Mouse (Mus musculus) CH12.LX (cell line): Measurements from ENCODE around the gene Tcp1. TPM values are rescaled to one million over a fixed set of nuclear protein-coding genes. Genes with fewer than 3 reads are reported as not detected.

ENCODE experiments used
- DNase-seq: peaks from one replicate; pipeline ENCODE4 v3.0.0-alpha.2; 2013; ENCODE audit errors: extremely low read depth
- H3K27ac ChIP-seq: 2 replicates; pipeline ENCODE4 v1.5.1; 2012; ENCODE audit warnings: low read depth, mild to moderate bottlenecking, control low read depth, moderate library complexity; ENCODE audit not compliant: insufficient read depth
- H3K27me3 ChIP-seq: replicated peaks from 2 replicates; pipeline ENCODE3; 2012; ENCODE audit warnings: inconsistent platforms
- H3K36me3 ChIP-seq, 2 experiments: replicated peaks in 1 of 2; 2 replicates each; pipeline versions ENCODE3 to v1.6.1; 2012; ENCODE audit warnings: inconsistent platforms in 1 of 2, low read length in 1 of 2, mild to moderate bottlenecking in 1 of 2, mixed read lengths in 1 of 2, moderate library complexity in 1 of 2; ENCODE audit not compliant: control insufficient read depth in 1 of 2, insufficient read depth in 1 of 2
- H3K4me1 ChIP-seq, 2 experiments: 2 replicates each; pipeline ENCODE4 v1.6.1; 2012; ENCODE audit warnings: inconsistent platforms in 1 of 2, moderate library complexity in 1 of 2; ENCODE audit not compliant: insufficient read depth in 2 of 2, control insufficient read depth in 1 of 2
- H3K4me2 ChIP-seq: 2 replicates; pipeline ENCODE4 v1.6.1; 2012; ENCODE audit warnings: low read depth, mild to moderate bottlenecking, control low read depth; ENCODE audit not compliant: poor library complexity, insufficient read depth, severe bottlenecking
- H3K4me3 ChIP-seq, 3 experiments: fragments of 150-350 bp in 1 of 3; sonication (generic) in 1 of 3; replicated peaks in 1 of 3; 2 replicates each; pipeline versions ENCODE3 to v1.5.1; 2011 to 2012; ENCODE audit warnings: low read depth in 2 of 3, low read length in 2 of 3, mild to moderate bottlenecking in 2 of 3, moderate library complexity in 2 of 3, control low read depth in 1 of 3, improper control_type of control experiment in 1 of 3, inconsistent platforms in 1 of 3, mixed read lengths in 1 of 3; ENCODE audit not compliant: poor library complexity in 1 of 3
- H3K79me2 ChIP-seq: replicated peaks from 2 replicates; pipeline ENCODE4 v1.6.1; 2012; ENCODE audit warnings: mild to moderate bottlenecking, moderate library complexity; ENCODE audit not compliant: control insufficient read depth, poor library complexity, insufficient read depth, severe bottlenecking; ENCODE audit errors: extremely low read depth
- H3K9ac ChIP-seq: 2 replicates; pipeline ENCODE4 v1.6.1; 2012; ENCODE audit warnings: low read depth, mild to moderate bottlenecking, control low read depth, moderate library complexity; ENCODE audit not compliant: insufficient read depth
- H3K9me3 ChIP-seq: replicated peaks from 2 replicates; pipeline ENCODE3; 2012; ENCODE audit warnings: low read length, inconsistent platforms, mixed read lengths
- CTCF ChIP-seq, 2 experiments: IDR thresholded peaks in 1 of 2; conservative IDR thresholded peaks in 1 of 2; 2 replicates each; pipeline ENCODE4 v1.5.1; 2011 to 2012; ENCODE audit warnings: low read depth in 2 of 2, low read length in 2 of 2, improper control_type of control experiment in 1 of 2, inconsistent platforms in 1 of 2, mild to moderate bottlenecking in 1 of 2, moderate library complexity in 1 of 2
- GABPA ChIP-seq: IDR thresholded peaks from 2 replicates; pipeline ENCODE4 v1.6.1; 2012; ENCODE audit warnings: low read depth, low read length, improper control_type of control experiment, inconsistent platforms; ENCODE audit not compliant: insufficient replicate concordance
- JUND ChIP-seq: conservative IDR thresholded peaks from 2 replicates; pipeline ENCODE4 v1.6.1; 2011; ENCODE audit warnings: low read depth, low read length, improper control_type of control experiment
- KAT2A ChIP-seq: IDR thresholded peaks from 2 replicates; pipeline ENCODE4 v1.6.1; 2012; ENCODE audit warnings: low read length, improper control_type of control experiment, inconsistent platforms; ENCODE audit not compliant: insufficient replicate concordance
- MEF2A ChIP-seq: IDR thresholded peaks from 2 replicates; pipeline ENCODE4 v1.6.1; 2014; ENCODE audit warnings: low read depth, mild to moderate bottlenecking, inconsistent platforms, low read length, improper control_type of control experiment, borderline replicate concordance
- NRF1 ChIP-seq: IDR thresholded peaks from 2 replicates; pipeline ENCODE4 v1.6.1; 2014; ENCODE audit warnings: low read depth, mild to moderate bottlenecking, inconsistent platforms, low read length, improper control_type of control experiment, moderate library complexity
- PAX5 ChIP-seq: IDR thresholded peaks from 2 replicates; pipeline ENCODE4 v1.6.1; 2012; ENCODE audit warnings: low read length, inconsistent platforms, mixed read lengths
- POLR2AphosphoS2 ChIP-seq: IDR thresholded peaks from 2 replicates; pipeline ENCODE4 v1.6.1; 2011; ENCODE audit warnings: low read depth, low read length, improper control_type of control experiment
- RAD21 ChIP-seq: IDR thresholded peaks from 2 replicates; pipeline ENCODE4 v1.6.1; 2011; ENCODE audit warnings: low read depth, mild to moderate bottlenecking, low read length, improper control_type of control experiment, moderate library complexity
- SIN3A ChIP-seq: IDR thresholded peaks from 2 replicates; pipeline ENCODE4 v1.6.1; 2012; ENCODE audit warnings: low read length, improper control_type of control experiment, inconsistent platforms
- SMC3 ChIP-seq: IDR thresholded peaks from 2 replicates; pipeline ENCODE4 v1.6.1; 2011; ENCODE audit warnings: low read depth, low read length, improper control_type of control experiment
- TBP ChIP-seq: conservative IDR thresholded peaks from 2 replicates; pipeline ENCODE4 v1.6.1; 2011; ENCODE audit warnings: low read depth, low read length, improper control_type of control experiment
- TCF12 ChIP-seq: IDR thresholded peaks from 2 replicates; pipeline ENCODE4 v1.6.1; 2014; ENCODE audit warnings: low read depth, mild to moderate bottlenecking, inconsistent platforms, low read length, improper control_type of control experiment
- USF1 ChIP-seq: IDR thresholded peaks from 2 replicates; pipeline ENCODE4 v1.6.1; 2014; ENCODE audit warnings: low read depth, mild to moderate bottlenecking, inconsistent platforms, low read length, improper control_type of control experiment
- USF2 ChIP-seq: conservative IDR thresholded peaks from 2 replicates; pipeline ENCODE4 v1.6.1; 2011; ENCODE audit warnings: low read depth, low read length, improper control_type of control experiment
- ZKSCAN1 ChIP-seq: IDR thresholded peaks from 2 replicates; pipeline ENCODE4 v1.6.1; 2012; ENCODE audit warnings: low read depth, inconsistent platforms, low read length, improper control_type of control experiment, borderline replicate concordance
- ZNF384 ChIP-seq: IDR thresholded peaks from 2 replicates; pipeline ENCODE4 v1.6.1; 2012; ENCODE audit warnings: low read depth, low read length, improper control_type of control experiment, inconsistent platforms
- dilution Hi-C: fragments of 300-500 bp; cut with MboI; formaldehyde crosslinking; loops from 2 replicates; pipeline ENCODE4 v1.14.3; 2020; ENCODE audit warnings: low sequenced_read_pairs; ENCODE audit not compliant: extremely low pct_unique_long_range_greater_than_20kb, extremely low pct_ligation_motif_present
- in situ Hi-C: fragments of 300-500 bp; cut with MboI; formaldehyde crosslinking; loops from 3 replicates; pipeline ENCODE4 v1.14.3; 2019; ENCODE audit warnings: low sequenced_read_pairs, low pct_ligation_motif_present, low pct_unique_long_range_greater_than_20kb, mixed read lengths
- polyA plus RNA-seq: library from polyadenylated mRNA; unstranded; fragments of >175 nt; gene quantifications from 2 replicates; pipeline ENCODE4 v1.2.1, GENCODE M21; 2012; ENCODE audit warnings: low read depth; ENCODE audit not compliant: insufficient read length
- total RNA-seq, 2 experiments: library from RNA; depleted of rRNA; stranded (reverse); fragments of 300-350 nt in 1 of 2; fragments of >200 nt in 1 of 2; gene quantifications; 2 replicates each; pipeline ENCODE4 v1.2.3; 2012 to 2014

The Tcp1 gene
- total and polyA plus RNA-seq, 3 experiments = 560 to 951 (median 569) TPM

DNA sequence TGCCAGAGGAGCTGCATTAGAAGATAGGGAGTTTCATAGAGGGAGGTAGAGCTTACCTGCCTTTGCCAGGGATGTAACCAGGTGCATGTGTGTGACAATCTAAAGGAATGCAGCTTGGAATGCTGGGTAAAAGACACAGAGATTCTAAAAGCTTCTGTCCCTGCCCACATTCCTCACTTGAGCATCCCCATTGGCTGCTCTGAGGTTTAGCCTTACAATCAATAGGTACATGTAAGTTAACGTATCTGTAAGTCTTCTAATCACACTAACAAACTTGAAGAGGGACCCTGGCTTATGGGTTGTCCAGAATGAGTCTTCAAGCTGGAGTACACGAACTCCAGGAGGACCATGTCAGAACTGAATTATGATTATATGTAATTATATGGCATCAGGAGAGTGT lies 47.5 kb upstream of the Tcp1 start, which contains the start of gene Mas1:
Mas1 (minus strand) TSS at position 101 of the 400 bp plus-strand sequence.
- dilution Hi-C loops = no loop called here
- no peaks in the 10 kb centered on the region for H3K9me3 ChIP-seq
- peaks cover 5% of the 10 kb centered on the region for H3K27me3 ChIP-seq
- H3K36me3 ChIP-seq = no peaks in the 10 kb centered on the region
- no peak within 1 kb of the TSS for H3K4me2 ChIP-seq
- TF ChIP-seq POLR2AphosphoS2 (no peak), TCF12 (no peak), ZKSCAN1 (no peak), USF1 (no peak), TBP (no peak), MEF2A (no peak), NRF1 (no peak), SIN3A (no peak), USF2 (no peak), SMC3 (no peak), PAX5 (no peak), KAT2A (no peak)
- TF ChIP-seq, all 38 proteins: peak for 0
- Histone ChIP-seq H3K9ac (no peak within 1 kb of the TSS), H3K79me2 (no peaks in the 10 kb centered on the region), H3K4me3 (peak within 1 kb of the TSS in 1 of 3 experiments; percentile 6), H3K27ac (no peak within 1 kb of the TSS), H3K4me1 (peaks cover 0 to 2% of the 10 kb centered on the region in 2 experiments; a peak in 3 of 4 replicates)
- DNase-seq = no peak
- in situ Hi-C loops = no loop called here

DNA sequence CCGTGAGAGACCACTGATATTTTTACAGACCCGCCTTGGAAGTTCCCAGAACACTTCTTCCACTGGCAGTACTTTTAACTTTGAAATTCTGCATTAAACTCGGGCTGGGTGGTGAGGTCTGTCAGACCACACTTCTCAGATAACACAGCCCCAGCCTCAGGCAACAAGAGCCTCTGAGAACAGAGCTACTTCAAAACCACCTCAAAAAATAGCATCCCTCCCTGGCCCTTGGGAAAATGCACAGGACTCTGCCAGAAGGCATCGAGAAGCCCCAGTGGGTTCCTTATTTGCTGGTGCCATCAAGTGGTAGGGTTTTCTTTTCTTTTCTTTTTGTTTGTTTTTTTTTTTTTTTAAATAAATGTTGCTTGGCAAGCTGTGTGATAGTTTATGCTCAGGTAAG lies 46.9 kb upstream of the Tcp1 start:
- Histone ChIP-seq H3K27me3 (peaks cover 5% of the 10 kb centered on the region), H3K4me2 (no peak overlapping the region), H3K27ac (no peak overlapping the region), H3K9ac (no peak overlapping the region), H3K36me3 (no peaks in the 10 kb centered on the region), H3K4me1 (peaks cover 0 to 2% of the 10 kb centered on the region in 2 experiments; a peak in 3 of 4 replicates), H3K79me2 (no peaks in the 10 kb centered on the region), H3K9me3 (no peaks in the 10 kb centered on the region), H3K4me3 (no peak overlapping the region)
- TF ChIP-seq RAD21 = peak; percentile 26
- TF ChIP-seq CTCF (conservative IDR thresholded peaks at IDR 0.05 in 1 of 2, IDR thresholded peaks at IDR 0.05 in 1 of 2; ENCODE audit: low read depth in 2 of 2, low read length in 2 of 2) = peak in 1 of 2 experiments; percentile 25; a peak in 1 of 4 replicates
- no peak for TF ChIP-seq JUND
- peak; percentile 56 for TF ChIP-seq ZNF384
- no peak for TF ChIP-seq GABPA
- dilution Hi-C loops = no loop called here
- in situ Hi-C loops = no loop called here
- DNase-seq = no peak
